Mouse (Mus musculus): ENCODE data around the gene Usp7.
A peak's percentile ranks its signal among the peaks of the same experiment; 100 is the strongest.

Gene Usp7

DNA sequence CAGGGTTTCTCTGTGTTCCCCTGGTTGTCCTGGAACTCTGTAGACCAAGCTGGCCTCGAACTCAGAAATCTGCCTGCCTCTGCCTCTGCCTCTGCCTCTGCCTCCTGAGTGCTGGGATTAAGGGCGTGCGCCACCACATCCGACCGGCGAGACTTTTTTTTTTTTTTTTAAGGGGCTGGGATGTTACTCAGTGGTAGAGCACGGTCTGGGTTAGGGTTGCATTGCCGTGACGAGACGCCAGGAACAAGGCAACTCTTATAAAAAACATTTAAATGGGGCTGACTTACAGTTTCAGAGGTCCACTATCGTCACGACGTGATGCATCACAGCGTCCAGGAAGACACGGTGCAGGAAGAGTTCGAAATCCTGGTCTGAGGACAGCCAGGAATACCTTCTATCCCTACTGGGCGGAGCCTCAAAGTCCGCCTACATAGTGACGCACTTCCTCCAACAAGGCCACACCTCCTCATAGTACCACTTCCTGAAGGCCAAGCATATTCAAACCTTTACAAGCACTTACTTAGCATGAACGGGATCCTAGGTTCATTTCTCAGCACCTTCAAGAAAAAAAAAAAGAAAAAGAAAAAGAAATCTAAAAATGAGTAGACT is at the start of gene Usp7:
Gene Usp7 (minus strand): TSS at position 360 of the 609 bp plus-strand sequence.
- DNase-seq (ENCODE audit: low spot score in 2 of 2), result no peak

- no peak for DNase-seq (ENCODE audit: low spot score in 2 of 2)
Observed at GRCm38 (mm10) chr16:8840557-8840956, 48.4 kb upstream of the Usp7 start.

DNA sequence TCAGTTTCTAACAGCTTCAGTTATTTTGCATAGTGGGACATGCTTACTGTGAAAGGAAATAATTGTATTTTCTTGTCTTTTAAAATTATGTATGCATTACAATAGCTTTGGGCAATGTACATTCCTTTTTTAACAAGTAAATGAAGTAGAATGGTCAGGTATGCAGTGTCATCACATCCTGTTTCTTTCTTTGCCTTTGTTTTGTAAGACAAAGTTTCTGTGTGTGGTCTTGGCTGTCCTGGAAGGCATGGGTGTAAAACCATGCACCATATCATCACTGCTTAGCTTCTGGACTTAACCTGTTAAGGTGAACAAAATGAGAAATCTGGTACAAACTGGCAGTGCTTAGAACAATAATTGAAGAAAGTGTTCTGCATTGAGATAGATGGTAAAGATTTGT is 46.8 kb upstream of the Usp7 start:
- no peak for DNase-seq (ENCODE audit: low spot score in 2 of 2)

DNA sequence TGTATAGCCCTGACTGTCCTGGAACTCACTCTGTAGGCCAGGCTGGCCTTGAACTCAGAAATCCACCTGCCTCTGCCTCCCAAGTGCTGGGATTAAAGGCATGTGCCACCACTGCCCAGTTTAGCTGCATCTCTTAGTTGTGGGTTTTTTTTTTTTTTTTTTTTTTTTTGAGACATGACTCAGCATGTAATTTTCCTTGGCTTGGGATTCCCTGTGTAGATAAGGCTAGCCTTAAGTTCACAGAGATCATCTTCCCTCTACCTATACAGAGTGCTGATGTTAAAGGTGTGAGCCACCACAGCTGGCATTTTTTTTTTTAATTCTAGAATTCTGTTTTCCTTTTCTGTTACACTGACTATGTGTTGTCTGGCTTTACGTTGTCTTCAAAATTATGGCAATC is 45.5 kb upstream of the Usp7 start:
- no peak for DNase-seq (ENCODE audit: low spot score in 2 of 2)

- no peak for DNase-seq (ENCODE audit: low spot score in 2 of 2)
Observed at GRCm38 (mm10) chr16:8836876-8837275, 44.8 kb upstream of the Usp7 start.

- peak; percentile 54 to 59 for DNase-seq (ENCODE audit: low spot score in 2 of 2)
Observed at GRCm38 (mm10) chr16:8831241-8831640, 39.1 kb upstream of the Usp7 start.

DNA sequence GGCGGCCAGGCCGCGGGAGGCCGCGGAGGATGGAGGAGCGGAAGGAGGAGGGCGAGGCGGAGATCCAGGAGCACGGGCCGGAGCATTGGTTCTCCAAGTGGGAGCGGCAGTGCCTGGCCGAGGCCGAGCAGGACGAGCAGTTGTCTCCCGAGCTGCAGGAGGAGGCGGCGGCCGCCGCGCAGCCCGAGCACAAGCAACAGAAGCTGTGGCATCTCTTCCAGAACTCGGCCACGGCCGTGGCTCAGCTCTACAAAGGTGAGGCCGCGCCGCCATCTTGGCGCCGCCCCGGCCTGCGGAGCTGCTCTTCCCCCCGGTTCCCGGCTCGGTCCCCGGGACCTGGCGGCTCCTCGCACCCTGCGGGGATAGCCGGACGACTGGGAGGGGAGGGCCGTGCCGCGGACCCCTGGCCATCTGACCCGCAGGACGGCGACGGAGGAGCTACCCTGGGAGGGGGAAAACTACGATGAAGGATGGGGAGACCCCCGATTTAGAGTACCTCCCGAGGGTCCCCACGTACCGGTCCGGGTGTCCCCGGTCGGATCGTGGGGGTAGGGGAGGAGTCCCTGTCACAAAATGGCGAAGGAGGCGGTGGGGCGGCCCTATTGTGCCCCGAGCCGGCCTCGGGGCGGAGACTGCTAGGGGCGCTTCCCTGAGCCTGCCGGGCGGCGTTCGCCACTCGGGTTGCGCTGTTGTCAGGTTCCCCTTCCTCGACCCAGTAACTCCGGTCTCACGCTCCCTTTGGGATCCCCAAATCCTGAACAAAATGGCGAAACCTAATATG is 38.5 kb upstream of the Usp7 start:
- peak; percentile 75 to 79 for DNase-seq (ENCODE audit: low spot score in 2 of 2)

DNA sequence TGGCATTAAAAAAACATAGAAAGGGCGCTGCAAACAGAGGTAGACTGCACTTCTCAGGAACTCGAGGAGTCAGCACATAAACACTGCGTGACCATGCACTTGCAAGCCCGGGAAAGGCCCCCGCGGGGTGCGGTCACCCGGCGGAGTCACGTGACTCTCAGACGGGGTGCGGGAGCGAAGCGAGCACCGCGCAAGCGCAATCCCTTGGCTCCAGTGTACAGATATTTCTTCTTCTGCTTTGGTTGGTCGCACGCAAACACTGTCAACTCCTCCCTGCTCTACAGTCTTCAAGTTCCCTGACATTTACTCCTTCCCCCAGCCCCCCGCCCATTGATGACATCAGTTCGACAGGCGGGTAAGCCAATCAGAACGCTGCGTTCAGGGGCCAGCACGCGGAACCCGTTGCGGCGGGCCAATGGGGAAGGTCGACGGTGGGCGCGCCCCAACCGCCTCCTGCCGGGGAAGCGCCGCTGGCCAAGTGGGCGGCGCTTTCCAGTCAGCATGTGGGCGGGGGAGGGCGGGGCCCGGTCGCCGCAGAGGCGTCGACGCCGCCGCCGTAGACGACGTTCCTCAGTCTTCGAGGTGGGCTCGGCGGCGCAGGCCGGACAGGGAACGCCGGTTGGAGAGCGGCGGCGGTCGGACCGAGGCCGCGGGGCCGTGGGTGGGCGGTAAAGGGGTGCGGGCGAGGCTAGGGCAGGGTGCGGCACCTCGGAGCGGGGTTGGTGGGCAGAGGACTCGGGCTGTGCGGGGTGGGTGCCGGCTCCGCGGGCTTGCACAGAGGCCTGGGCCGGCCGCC is 37.7 kb upstream of the Usp7 start, which contains the start of gene 1810013L24Rik:
Gene 1810013L24Rik (plus strand): TSS at position 537 of the 796 bp plus-strand sequence.
- DNase-seq (ENCODE audit: low spot score in 2 of 2), result peak; percentile 99

DNA sequence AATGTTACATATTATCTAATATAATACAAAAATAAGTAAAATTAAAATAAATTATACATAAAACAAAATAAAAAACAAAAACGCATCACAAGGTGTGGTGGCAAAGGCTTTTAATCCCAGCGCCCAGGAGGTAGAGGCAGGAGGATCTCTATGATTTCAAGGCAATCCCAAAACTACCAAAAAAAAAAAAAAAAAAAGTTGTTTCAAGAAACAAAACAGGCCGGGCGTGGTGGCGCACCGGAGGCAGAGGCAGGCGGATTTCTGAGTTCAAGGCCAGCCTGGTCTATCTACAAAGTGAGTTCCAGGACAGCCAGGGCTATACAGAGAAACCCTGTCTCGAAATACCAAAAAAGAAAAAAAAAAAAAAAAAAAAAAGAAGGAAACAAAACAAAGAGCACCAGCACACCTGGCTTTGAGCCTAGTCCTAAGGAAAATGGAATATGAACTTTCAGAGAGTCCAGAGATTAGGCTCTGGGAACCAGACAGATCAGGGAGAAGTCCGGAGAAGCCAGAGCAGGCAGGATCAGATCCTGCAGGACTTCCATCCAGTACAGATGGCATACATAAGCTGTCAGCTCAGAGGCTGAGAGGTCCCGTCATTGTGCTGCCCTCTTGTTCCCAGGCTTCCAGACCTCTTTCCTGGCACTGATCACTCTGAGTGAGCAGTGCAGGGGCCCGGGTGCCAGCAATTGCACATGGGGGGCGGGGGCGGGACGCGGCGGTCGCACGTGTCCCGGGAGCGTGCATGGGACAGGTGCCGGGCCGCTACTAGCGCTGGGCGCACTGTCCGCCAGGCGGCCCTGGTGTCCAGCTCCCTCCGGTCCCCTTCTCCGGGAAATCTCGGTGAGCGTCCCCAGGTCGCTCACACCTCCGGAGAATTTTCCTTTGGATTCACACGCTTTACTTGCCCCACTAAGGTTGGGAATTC is 36.8 kb upstream of the Usp7 start:
- no peak for DNase-seq (ENCODE audit: low spot score in 2 of 2)

GRCm38 (mm10) chr16:8827366-8827765 is 35.3 kb upstream of the Usp7 start:
- DNase-seq (ENCODE audit: low spot score in 2 of 2), result no peak

- DNase-seq (ENCODE audit: low spot score in 2 of 2), result peak; percentile 6 to 38
Observed at GRCm38 (mm10) chr16:8823661-8824060, 31.6 kb upstream of the Usp7 start.

DNA sequence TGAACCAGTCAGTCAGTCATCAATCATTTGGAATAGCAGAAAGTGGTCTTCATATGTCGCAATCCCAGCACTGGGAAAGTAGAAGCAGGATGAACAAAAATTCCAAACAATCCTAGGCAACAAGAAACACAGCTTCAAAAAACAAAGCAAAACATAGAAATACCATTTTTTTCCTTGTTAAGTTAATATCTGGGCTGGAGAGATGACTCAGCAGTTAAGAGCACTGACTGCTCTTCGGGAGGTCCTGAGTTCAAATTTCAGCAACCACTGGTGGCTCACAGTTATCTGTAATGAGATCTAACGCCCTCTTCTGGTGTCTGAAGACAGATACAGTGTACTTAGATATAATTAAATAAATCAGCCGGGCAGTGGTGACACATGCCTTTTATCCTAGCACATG is 30.5 kb upstream of the Usp7 start:
- DNase-seq (ENCODE audit: low spot score in 2 of 2), result no peak

DNA sequence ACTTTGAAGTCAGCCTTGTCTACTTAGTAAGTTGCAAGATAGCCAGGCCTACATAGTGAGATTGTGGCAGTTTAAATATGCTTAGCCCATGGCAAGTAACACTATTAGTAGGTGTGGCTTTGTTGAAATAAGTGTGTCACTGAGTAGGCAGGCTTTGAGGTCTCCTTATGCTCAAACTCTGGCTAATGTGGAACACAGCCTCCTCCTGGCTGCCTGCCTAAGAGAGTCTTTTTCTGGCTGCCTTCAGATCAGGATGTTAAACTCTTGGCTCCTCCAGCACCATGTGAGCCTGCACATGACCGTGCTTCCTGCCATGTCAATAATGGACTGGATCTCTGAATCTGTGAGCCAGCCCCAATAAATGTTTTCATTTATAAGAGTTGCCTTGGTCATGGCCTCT is 29.3 kb upstream of the Usp7 start:
- DNase-seq (ENCODE audit: low spot score in 2 of 2), result no peak

GRCm38 (mm10) chr16:8817872-8818271 is 25.8 kb upstream of the Usp7 start:
- DNase-seq (ENCODE audit: low spot score in 2 of 2), result no peak

GRCm38 (mm10) chr16:8810399-8811127 is 18.5 kb upstream of the Usp7 start:
- peak; percentile 48 to 68 for DNase-seq (ENCODE audit: low spot score in 2 of 2)

DNA sequence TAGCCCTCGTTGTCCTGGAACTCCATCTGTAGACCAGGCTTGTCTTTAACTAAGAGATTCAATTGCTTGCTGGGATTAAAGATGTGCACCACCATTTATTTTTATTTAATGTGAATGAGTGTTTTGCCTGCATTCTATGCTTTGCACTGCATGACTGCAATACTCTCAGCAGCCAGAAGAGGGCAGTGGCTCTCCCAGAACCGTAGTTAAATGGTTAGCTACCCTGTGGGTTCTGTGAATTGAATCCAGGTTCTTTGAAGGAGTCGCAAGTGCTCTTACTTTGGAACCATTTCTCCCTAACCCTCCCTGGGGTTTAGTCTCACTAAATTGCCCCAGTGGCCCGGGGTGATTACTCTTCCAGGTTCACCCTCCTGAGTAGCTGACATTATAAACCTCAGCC is 14.6 kb upstream of the Usp7 start:
- peak in 1 of 2 experiments; percentile 24 for DNase-seq (ENCODE audit: low spot score in 2 of 2)

DNA sequence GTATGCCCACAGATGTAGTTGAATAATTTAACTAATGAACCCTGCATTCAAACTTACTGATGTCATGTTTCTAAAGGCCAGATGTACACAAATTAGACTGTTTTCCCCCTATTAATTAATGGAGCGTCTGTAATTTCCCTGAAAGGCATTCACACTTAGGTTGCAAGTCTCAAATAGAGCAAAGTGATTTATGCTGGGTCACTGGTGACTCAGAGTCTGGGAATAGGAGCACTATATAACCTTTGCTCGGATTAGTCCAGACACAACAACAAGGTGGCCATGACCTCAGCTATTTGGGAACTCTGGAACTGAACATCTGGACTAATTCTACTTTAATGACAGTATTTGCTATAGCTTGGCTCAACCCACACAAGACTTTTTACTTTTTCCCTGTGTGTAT is 3.8 kb upstream of the Usp7 start:
- no peak for DNase-seq (ENCODE audit: low spot score in 2 of 2)

- no peak for DNase-seq (ENCODE audit: low spot score in 2 of 2)
Observed at GRCm38 (mm10) chr16:8794952-8795351, 2.8 kb upstream of the Usp7 start.

DNA sequence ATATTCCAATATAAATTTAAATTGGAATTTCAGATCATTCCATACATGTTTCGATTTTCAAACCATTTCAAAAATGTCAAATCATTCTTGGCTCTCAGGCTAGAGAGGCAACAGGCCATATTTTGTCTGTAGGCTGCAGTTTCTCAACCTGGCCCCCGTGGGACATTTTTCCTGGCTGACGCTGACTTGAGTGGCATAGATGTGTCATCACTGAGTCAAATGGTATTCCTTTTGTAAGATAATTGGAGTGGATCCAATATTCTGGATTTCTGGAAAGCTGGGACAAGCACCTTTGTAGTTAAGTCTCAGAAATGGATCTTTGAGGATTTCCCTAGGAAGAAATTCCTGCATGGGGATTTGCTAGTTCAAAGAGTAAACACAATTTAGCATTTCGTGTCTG is 1.2 kb downstream of the Usp7 start:
- no peak for DNase-seq (ENCODE audit: low spot score in 2 of 2)

DNA sequence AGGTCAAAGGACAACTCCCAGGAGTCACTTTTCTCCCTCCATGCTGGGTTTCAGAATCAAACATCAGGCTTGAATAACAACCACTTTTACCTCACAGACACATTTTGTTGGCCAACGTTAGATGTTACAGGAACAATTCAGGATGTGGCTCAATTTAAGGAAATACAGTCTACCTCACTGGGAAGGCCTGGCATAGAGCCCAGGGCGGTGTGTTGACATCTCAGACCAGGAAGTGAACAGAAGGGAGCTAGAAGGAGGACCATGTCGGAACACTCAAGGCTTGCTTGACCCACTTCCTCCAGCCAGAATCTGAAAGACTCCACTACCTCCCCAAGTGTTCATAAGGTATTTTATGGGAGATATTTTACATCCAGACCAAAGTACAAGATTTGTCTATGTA is 7.4 kb downstream of the Usp7 start:
- DNase-seq (ENCODE audit: low spot score in 2 of 2), result no peak
